Mouse (Mus musculus): ENCODE data around the gene Clgn. TPM values are rescaled to one million over a fixed set of nuclear protein-coding genes. Genes with fewer than 3 reads are reported as not detected.

Gene Clgn
- polyA plus RNA-seq, 1 experiment, result 0.06 TPM

- Histone ChIP-seq H3K27ac (ENCODE audit: insufficient read depth, low read depth, low read length) (no peak overlapping the region), H3K27me3 (replicated peaks; ENCODE audit: control insufficient read depth, insufficient read depth, low read length) (no peaks in the 10 kb centered on the region), H3K4me3 (ENCODE audit: insufficient read depth, low read depth, low read length) (no peak overlapping the region), H3K4me1 (ENCODE audit: control insufficient read depth, insufficient read depth, low read length) (no peaks in the 10 kb centered on the region), H3K36me3 (ENCODE audit: control insufficient read depth, insufficient read depth, low read length) (no peaks in the 10 kb centered on the region)
- no peak for TF ChIP-seq CTCF (conservative IDR thresholded peaks at IDR 0.05; ENCODE audit: insufficient read depth, insufficient read length, low read depth, low read length)
- TF ChIP-seq POLR2A (IDR thresholded peaks at IDR 0.05; ENCODE audit: low read depth, low read length), result no peak
- WGBS, result 53% methylated on average over 4 of the region's 4 CpGs
- DNase-seq, result peak; percentile 12
Measured at GRCm38 (mm10) chr8:83397726-83398125, 8.1 kb downstream of the Clgn start.

- Histone ChIP-seq H3K27ac (ENCODE audit: insufficient read depth, low read depth, low read length) (no peak overlapping the region), H3K4me1 (ENCODE audit: control insufficient read depth, insufficient read depth, low read length) (no peaks in the 10 kb centered on the region), H3K36me3 (ENCODE audit: control insufficient read depth, insufficient read depth, low read length) (no peaks in the 10 kb centered on the region), H3K27me3 (replicated peaks; ENCODE audit: control insufficient read depth, insufficient read depth, low read length) (no peaks in the 10 kb centered on the region), H3K4me3 (ENCODE audit: insufficient read depth, low read depth, low read length) (no peak overlapping the region)
- no peak for DNase-seq
- 81% methylated on average over 10 of the region's 10 CpGs for WGBS
- TF ChIP-seq POLR2A (IDR thresholded peaks at IDR 0.05; ENCODE audit: low read depth, low read length) (no peak), CTCF (conservative IDR thresholded peaks at IDR 0.05; ENCODE audit: insufficient read depth, insufficient read length, low read depth, low read length) (no peak)
Measured at GRCm38 (mm10) chr8:83405548-83405947, 15.9 kb downstream of the Clgn start.

- H3K36me3 ChIP-seq (ENCODE audit: control insufficient read depth, insufficient read depth, low read length), result no peaks in the 10 kb centered on the region
- H3K4me1 ChIP-seq (ENCODE audit: control insufficient read depth, insufficient read depth, low read length), result no peaks in the 10 kb centered on the region
- TF ChIP-seq CTCF (conservative IDR thresholded peaks at IDR 0.05; ENCODE audit: insufficient read depth, insufficient read length, low read depth, low read length) (no peak), POLR2A (IDR thresholded peaks at IDR 0.05; ENCODE audit: low read depth, low read length) (no peak)
- H3K27me3 ChIP-seq (replicated peaks; ENCODE audit: control insufficient read depth, insufficient read depth, low read length), result no peaks in the 10 kb centered on the region
- 38% methylated on average over 6 of the region's 6 CpGs for WGBS
- no peak for DNase-seq
- H3K27ac ChIP-seq (ENCODE audit: insufficient read depth, low read depth, low read length), result no peak overlapping the region
- H3K4me3 ChIP-seq (ENCODE audit: insufficient read depth, low read depth, low read length), result no peak overlapping the region
Measured at GRCm38 (mm10) chr8:83406836-83407235, 17.2 kb downstream of the Clgn start.

GRCm38 (mm10) chr8:83408496-83408895 is 18.8 kb downstream of the Clgn start:
- no peak for DNase-seq
- WGBS, result 81% methylated on average over 7 of the region's 7 CpGs
- H3K27me3 ChIP-seq (replicated peaks; ENCODE audit: control insufficient read depth, insufficient read depth, low read length), result no peaks in the 10 kb centered on the region
- TF ChIP-seq POLR2A (IDR thresholded peaks at IDR 0.05; ENCODE audit: low read depth, low read length) (no peak), CTCF (conservative IDR thresholded peaks at IDR 0.05; ENCODE audit: insufficient read depth, insufficient read length, low read depth, low read length) (no peak)
- no peak overlapping the region for H3K27ac ChIP-seq (ENCODE audit: insufficient read depth, low read depth, low read length)
- H3K4me3 ChIP-seq (ENCODE audit: insufficient read depth, low read depth, low read length), result no peak overlapping the region
- H3K4me1 ChIP-seq (ENCODE audit: control insufficient read depth, insufficient read depth, low read length), result no peaks in the 10 kb centered on the region
- H3K36me3 ChIP-seq (ENCODE audit: control insufficient read depth, insufficient read depth, low read length), result no peaks in the 10 kb centered on the region

- no peak overlapping the region for H3K27ac ChIP-seq (ENCODE audit: insufficient read depth, low read depth, low read length)
- H3K4me1 ChIP-seq (ENCODE audit: control insufficient read depth, insufficient read depth, low read length), result no peaks in the 10 kb centered on the region
- H3K27me3 ChIP-seq (replicated peaks; ENCODE audit: control insufficient read depth, insufficient read depth, low read length), result no peaks in the 10 kb centered on the region
- WGBS, result 97% methylated on average over 15 of the region's 15 CpGs
- H3K4me3 ChIP-seq (ENCODE audit: insufficient read depth, low read depth, low read length), result no peak overlapping the region
- DNase-seq, result no peak
- no peaks in the 10 kb centered on the region for H3K36me3 ChIP-seq (ENCODE audit: control insufficient read depth, insufficient read depth, low read length)
- TF ChIP-seq POLR2A (IDR thresholded peaks at IDR 0.05; ENCODE audit: low read depth, low read length) (no peak), CTCF (conservative IDR thresholded peaks at IDR 0.05; ENCODE audit: insufficient read depth, insufficient read length, low read depth, low read length) (no peak)
Measured at GRCm38 (mm10) chr8:83416878-83417277, 27.2 kb downstream of the Clgn start.

- H3K27me3 ChIP-seq (replicated peaks; ENCODE audit: control insufficient read depth, insufficient read depth, low read length), result no peaks in the 10 kb centered on the region
- TF ChIP-seq POLR2A (IDR thresholded peaks at IDR 0.05; ENCODE audit: low read depth, low read length), result no peak
- no peak for TF ChIP-seq CTCF (conservative IDR thresholded peaks at IDR 0.05; ENCODE audit: insufficient read depth, insufficient read length, low read depth, low read length)
- no peak overlapping the region for H3K27ac ChIP-seq (ENCODE audit: insufficient read depth, low read depth, low read length)
- H3K4me1 ChIP-seq (ENCODE audit: control insufficient read depth, insufficient read depth, low read length), result no peaks in the 10 kb centered on the region
- 72% methylated on average over 6 of the region's 6 CpGs for WGBS
- no peaks in the 10 kb centered on the region for H3K36me3 ChIP-seq (ENCODE audit: control insufficient read depth, insufficient read depth, low read length)
- DNase-seq, result no peak
- H3K4me3 ChIP-seq (ENCODE audit: insufficient read depth, low read depth, low read length), result no peak overlapping the region
Measured at GRCm38 (mm10) chr8:83417970-83418369, 28.3 kb downstream of the Clgn start.

GRCm38 (mm10) chr8:83418805-83419516 is 29.3 kb downstream of the Clgn start:
- H3K4me1 ChIP-seq (ENCODE audit: control insufficient read depth, insufficient read depth, low read length), result no peaks in the 10 kb centered on the region
- no peak overlapping the region for H3K27ac ChIP-seq (ENCODE audit: insufficient read depth, low read depth, low read length)
- no peak overlapping the region for H3K4me3 ChIP-seq (ENCODE audit: insufficient read depth, low read depth, low read length)
- no peak for TF ChIP-seq POLR2A (IDR thresholded peaks at IDR 0.05; ENCODE audit: low read depth, low read length)
- DNase-seq, result no peak
- no peaks in the 10 kb centered on the region for H3K27me3 ChIP-seq (replicated peaks; ENCODE audit: control insufficient read depth, insufficient read depth, low read length)
- no peaks in the 10 kb centered on the region for H3K36me3 ChIP-seq (ENCODE audit: control insufficient read depth, insufficient read depth, low read length)
- 84% methylated on average over 11 of the region's 11 CpGs for WGBS

All from kidney, adult 2 months (tissue).